In genomic region chr17:47595248-47596161, GRCm38 (mm10) we compare ENCODE assay signal across 8 mouse cellular contexts. TPM values are rescaled to one million over a fixed set of nuclear protein-coding genes. Genes with fewer than 3 reads are reported as not detected.
DNase-seq lines count a peak whose midpoint lies in the region; ATAC-seq and TF ChIP-seq lines count a peak whose summit lies in the region.

No protein-coding gene starts in this region.

- intact Hi-C loops in heart, postnatal 36 days (cut with DNase I), result loop anchor here (2.0 kb wide), 1 partner anchor 15 kb away; the partner anchor contains the start of genes Bysl, Gm20517 and Med20

- peak; percentile 74 for TF ChIP-seq EP300 in stomach, postnatal 0 days (optimal IDR thresholded peaks at IDR 0.05)

- DNase-seq in urinary bladder, adult 2 months (ENCODE audit: low spot score), result peak; percentile 34
- no peak for DNase-seq in urinary bladder, postnatal 10 days (ENCODE audit: low spot score)
- DNase-seq in heart, postnatal 36 days, result peak; percentile 59 to 64
- DNase-seq in stomach, postnatal 0 days (ENCODE audit: low spot score), result peak; percentile 61
- no peak for DNase-seq in right cerebral cortex, postnatal 14 days

- 0% methylated on average over 21 of the region's 21 CpGs for WGBS in limb, embryonic 12.5 days
- 0% methylated on average over 21 of the region's 21 CpGs for WGBS in midbrain, embryonic 12.5 days
- 2% methylated on average over 21 of the region's 21 CpGs for WGBS in stomach, postnatal 0 days

- H3K27ac ChIP-seq in limb, embryonic 12.5 days, result peak overlapping the region; percentile 98
- H3K27ac ChIP-seq in midbrain, embryonic 12.5 days (replicated peaks), result peak overlapping the region; percentile 93
- peak overlapping the region; percentile 95 for H3K27ac ChIP-seq in stomach, postnatal 0 days (replicated peaks)

- peak; percentile 33 for ATAC-seq in erythroid progenitor cell, adult 5-6 weeks (replicated peaks; ENCODE audit: low FRiP score, poor library complexity, severe bottlenecking)
- ATAC-seq in limb, embryonic 12.5 days (ENCODE audit: insufficient number of reproducible peaks, insufficient read depth, low FRiP score, low TSS enrichment, low read depth), result peak; percentile 66
- ATAC-seq in midbrain, embryonic 12.5 days (ENCODE audit: low FRiP score, low read depth), result peak; percentile 69
- ATAC-seq in stomach, postnatal 0 days (ENCODE audit: low FRiP score, low TSS enrichment), result peak; percentile 50

- H3K4me1 ChIP-seq in limb, embryonic 12.5 days (replicated peaks), result peaks cover 30% of the 10 kb centered on the region
- H3K4me1 ChIP-seq in midbrain, embryonic 12.5 days, result peaks cover 49% of the 10 kb centered on the region
- peaks cover 14% of the 10 kb centered on the region; the same call in 1 of the 2 replicates for H3K4me1 ChIP-seq in stomach, postnatal 0 days (replicated peaks; ENCODE audit: control insufficient read depth, insufficient read depth)

- no peaks in the 10 kb centered on the region for H3K27me3 ChIP-seq in limb, embryonic 12.5 days
- H3K27me3 ChIP-seq in midbrain, embryonic 12.5 days, result no peaks in the 10 kb centered on the region
- H3K27me3 ChIP-seq in stomach, postnatal 0 days (ENCODE audit: control insufficient read depth, insufficient read depth, low read length), result no peaks in the 10 kb centered on the region

- H3K36me3 ChIP-seq in limb, embryonic 12.5 days, result peaks cover 42% of the 10 kb centered on the region
- peaks cover 25% of the 10 kb centered on the region for H3K36me3 ChIP-seq in midbrain, embryonic 12.5 days
- peaks cover 7% of the 10 kb centered on the region; the same call in 1 of the 2 replicates for H3K36me3 ChIP-seq in stomach, postnatal 0 days (ENCODE audit: control insufficient read depth, insufficient read depth, low read length)

- H3K4me2 ChIP-seq in limb, embryonic 12.5 days, result peak overlapping the region; percentile 85
- H3K4me2 ChIP-seq in midbrain, embryonic 12.5 days (replicated peaks), result peak overlapping the region; percentile 95
- peak overlapping the region; percentile 87 for H3K4me2 ChIP-seq in stomach, postnatal 0 days (replicated peaks; ENCODE audit: low read depth)

- H3K4me3 ChIP-seq in limb, embryonic 12.5 days (replicated peaks), result peak overlapping the region; percentile 70
- H3K4me3 ChIP-seq in midbrain, embryonic 12.5 days, result peak overlapping the region; percentile 75
- peak overlapping the region; percentile 79 for H3K4me3 ChIP-seq in stomach, postnatal 0 days (ENCODE audit: low read depth, low read length)

- H3K9ac ChIP-seq in limb, embryonic 12.5 days (replicated peaks), result peak overlapping the region; percentile 89
- peak overlapping the region; percentile 79 for H3K9ac ChIP-seq in midbrain, embryonic 12.5 days (replicated peaks)
- H3K9ac ChIP-seq in stomach, postnatal 0 days (ENCODE audit: low read length), result peak overlapping the region; percentile 83

- no peaks in the 10 kb centered on the region for H3K9me3 ChIP-seq in limb, embryonic 12.5 days
- no peaks in the 10 kb centered on the region for H3K9me3 ChIP-seq in midbrain, embryonic 12.5 days
- no peaks in the 10 kb centered on the region for H3K9me3 ChIP-seq in stomach, postnatal 0 days (ENCODE audit: control insufficient read depth, low read length)

- no peak for TF ChIP-seq CTCF in stomach, postnatal 0 days (IDR thresholded peaks at IDR 0.05; ENCODE audit: low read depth)

RNA-seq across cellular contexts. Expression of gene Bysl, which starts 15.8 kb away (rescaled TPM):
- 15.3 and 15.5 TPM in 2 replicates for polyA plus RNA-seq in urinary bladder, adult 2 months (2012; rRNA removed)
- 5.9 and 8.3 TPM in 2 replicates for total RNA-seq in erythroid progenitor cell, adult 5-6 weeks (2015; ENCODE audit: low replicate concordance)
- 8.4 and 10.4 TPM in 2 replicates for total RNA-seq in erythroid progenitor cell, adult 5-6 weeks (2017; ENCODE audit: low replicate concordance)
- total RNA-seq in heart, postnatal 36 days (2021), result 10 to 100 TPM; 14.2 to 14.3 TPM
- polyA plus RNA-seq in limb, embryonic 12.5 days (2016; fragmentation: Nextera tagmentation; extraction: Ambion mirVana), result 28.3 and 28.4 TPM in 2 replicates
- 30.8 and 31.5 TPM in 2 replicates for polyA plus RNA-seq in midbrain, embryonic 12.5 days (2016; fragmentation: Nextera tagmentation; extraction: Ambion mirVana)
- 13.4 and 13.6 TPM in 2 replicates for polyA plus RNA-seq in stomach, postnatal 0 days (2015; fragmentation: Nextera tagmentation; extraction: Ambion mirVana)

RNA-seq across cellular contexts. Expression of gene Med20, which starts 15.9 kb away (rescaled TPM):
- polyA plus RNA-seq in urinary bladder, adult 2 months (2012; rRNA removed), result 33.7 and 48.5 TPM in 2 replicates
- 28.1 and 37.8 TPM in 2 replicates for total RNA-seq in erythroid progenitor cell, adult 5-6 weeks (2015; ENCODE audit: low replicate concordance)
- 36.5 and 63.2 TPM in 2 replicates for total RNA-seq in erythroid progenitor cell, adult 5-6 weeks (2017; ENCODE audit: low replicate concordance)
- 10 to 100 TPM; 15.8 to 17.8 TPM for total RNA-seq in heart, postnatal 36 days (2021)
- polyA plus RNA-seq in limb, embryonic 12.5 days (2016; fragmentation: Nextera tagmentation; extraction: Ambion mirVana), result 47.8 and 48.9 TPM in 2 replicates
- 39.5 and 41.0 TPM in 2 replicates for polyA plus RNA-seq in midbrain, embryonic 12.5 days (2016; fragmentation: Nextera tagmentation; extraction: Ambion mirVana)
- 23.8 and 25.1 TPM in 2 replicates for polyA plus RNA-seq in stomach, postnatal 0 days (2015; fragmentation: Nextera tagmentation; extraction: Ambion mirVana)

RNA-seq across cellular contexts. Expression of gene Gm20517, which starts 15.9 kb away (rescaled TPM):
- polyA plus RNA-seq in urinary bladder, adult 2 months (2012; rRNA removed), result 0.76 and 0.96 TPM in 2 replicates
- total RNA-seq in erythroid progenitor cell, adult 5-6 weeks (2015; ENCODE audit: low replicate concordance), result 11.5 and 13.8 TPM in 2 replicates
- 9.5 and 18.9 TPM in 2 replicates for total RNA-seq in erythroid progenitor cell, adult 5-6 weeks (2017; ENCODE audit: low replicate concordance)
- 1 to 10 TPM; 2.1 to 3.5 TPM for total RNA-seq in heart, postnatal 36 days (2021)
- polyA plus RNA-seq in limb, embryonic 12.5 days (2016; fragmentation: Nextera tagmentation; extraction: Ambion mirVana), result 2.3 and 2.6 TPM in 2 replicates
- polyA plus RNA-seq in midbrain, embryonic 12.5 days (2016; fragmentation: Nextera tagmentation; extraction: Ambion mirVana), result 2.2 and 2.5 TPM in 2 replicates
- 1.1 and 1.5 TPM in 2 replicates for polyA plus RNA-seq in stomach, postnatal 0 days (2015; fragmentation: Nextera tagmentation; extraction: Ambion mirVana)

RNA-seq across cellular contexts. Expression of gene Usp49, which starts 35.0 kb away (rescaled TPM):
- 6.5 and 7.6 TPM in 2 replicates for polyA plus RNA-seq in urinary bladder, adult 2 months (2012; rRNA removed)
- 26.8 and 35.7 TPM in 2 replicates for total RNA-seq in erythroid progenitor cell, adult 5-6 weeks (2015; ENCODE audit: low replicate concordance)
- 29.2 and 46.3 TPM in 2 replicates for total RNA-seq in erythroid progenitor cell, adult 5-6 weeks (2017; ENCODE audit: low replicate concordance)
- total RNA-seq in heart, postnatal 36 days (2021), result 1 to 10 TPM; 3.9 to 4.4 TPM
- polyA plus RNA-seq in limb, embryonic 12.5 days (2016; fragmentation: Nextera tagmentation; extraction: Ambion mirVana), result 8.1 and 8.9 TPM in 2 replicates
- polyA plus RNA-seq in midbrain, embryonic 12.5 days (2016; fragmentation: Nextera tagmentation; extraction: Ambion mirVana), result 10.5 and 11.9 TPM in 2 replicates
- 1.9 and 2.1 TPM in 2 replicates for polyA plus RNA-seq in stomach, postnatal 0 days (2015; fragmentation: Nextera tagmentation; extraction: Ambion mirVana)

Comparison
In these comparisons a context has a peak if more than half of its experiments do, and no peak if none do; other contexts are left out.
1. DNase-seq: peak in urinary bladder, adult 2 months (single experiment), heart, postnatal 36 days (2 of 2) and stomach, postnatal 0 days (single experiment); none in urinary bladder, postnatal 10 days (single experiment) and right cerebral cortex, postnatal 14 days (single experiment).
2. Peak in every context shown above with its lines, with median percentiles within 50 percentile points of each other: ATAC-seq, H3K27ac ChIP-seq, H3K4me2 ChIP-seq, H3K4me3 ChIP-seq and H3K9ac ChIP-seq.